Mouse (Mus musculus) brain, embryonic 14.5 days (tissue): Measurements from ENCODE around the gene Lnx1.

Source experiments
- CTCF ChIP-seq: fragments of 200-500 bp; IDR thresholded peaks from 2 replicates; pipeline ENCODE4 v1.5.1; 2012; ENCODE audit warnings: inconsistent platforms, mild to moderate bottlenecking, moderate library complexity, borderline replicate concordance; ENCODE audit not compliant: insufficient read depth, insufficient read length; ENCODE audit errors: extremely low read depth
- POLR2A ChIP-seq: fragments of 200-500 bp; IDR thresholded peaks from 2 replicates; pipeline ENCODE4 v1.6.1; 2012; ENCODE audit warnings: mild to moderate bottlenecking, inconsistent platforms, borderline replicate concordance; ENCODE audit not compliant: poor library complexity, insufficient read depth, insufficient read length, severe bottlenecking; ENCODE audit errors: extremely low read depth

- TF ChIP-seq CTCF, result no peak
- no peak for TF ChIP-seq POLR2A
Observed at GRCm38 (mm10) chr5:74721816-74722215, 19.1 kb upstream of the Lnx1 start.
